Mouse (Mus musculus): ENCODE results near the gene Umodl1.
A peak's percentile ranks its signal among the peaks of the same experiment; 100 is the strongest.

Umodl1 gene

GRCm38 (mm10) chr17:30954340-30954739 is at the start of gene Umodl1:
TSS of gene Umodl1 (plus strand) at chr17:30954640.
- DNase-seq = no peak

- no peak for DNase-seq
Observed at GRCm38 (mm10) chr17:30907577-30907976, 46.9 kb upstream of the Umodl1 start.

- no peak for DNase-seq
Observed at GRCm38 (mm10) chr17:30910866-30911731, 43.3 kb upstream of the Umodl1 start.

GRCm38 (mm10) chr17:30911732-30912088 is 42.7 kb upstream of the Umodl1 start:
- DNase-seq = no peak

GRCm38 (mm10) chr17:30912536-30912935 is 41.9 kb upstream of the Umodl1 start:
- peak; percentile 5 for DNase-seq

- no peak for DNase-seq
Observed at GRCm38 (mm10) chr17:30914264-30914663, 40.2 kb upstream of the Umodl1 start.

- DNase-seq = no peak
Observed at GRCm38 (mm10) chr17:30923566-30923965, 30.9 kb upstream of the Umodl1 start.

GRCm38 (mm10) chr17:30930827-30931226 is 23.6 kb upstream of the Umodl1 start:
- no peak for DNase-seq

GRCm38 (mm10) chr17:30932836-30933235 is 21.6 kb upstream of the Umodl1 start:
- DNase-seq = no peak

- DNase-seq = no peak
Observed at GRCm38 (mm10) chr17:30935301-30935700, 19.1 kb upstream of the Umodl1 start.

GRCm38 (mm10) chr17:30938554-30938953 is 15.9 kb upstream of the Umodl1 start:
- no peak for DNase-seq

- DNase-seq = no peak
Observed at GRCm38 (mm10) chr17:30948382-30948781, 6.1 kb upstream of the Umodl1 start.

- DNase-seq = peak; percentile 20
Observed at GRCm38 (mm10) chr17:30950780-30951179, 3.7 kb upstream of the Umodl1 start.

- DNase-seq = no peak
Observed at GRCm38 (mm10) chr17:30951600-30951999, 2.8 kb upstream of the Umodl1 start.

GRCm38 (mm10) chr17:30961936-30962592 is 7.6 kb downstream of the Umodl1 start:
- no peak for DNase-seq

GRCm38 (mm10) chr17:30962880-30963279 is 8.4 kb downstream of the Umodl1 start:
- DNase-seq = no peak

- DNase-seq = no peak
Observed at GRCm38 (mm10) chr17:30969983-30970382, 15.5 kb downstream of the Umodl1 start.

GRCm38 (mm10) chr17:30971877-30972276 is 17.4 kb downstream of the Umodl1 start:
- DNase-seq = no peak

- no peak for DNase-seq
Observed at GRCm38 (mm10) chr17:30973332-30973731, 18.9 kb downstream of the Umodl1 start.

- no peak for DNase-seq
Observed at GRCm38 (mm10) chr17:30977290-30977689, 22.9 kb downstream of the Umodl1 start.

GRCm38 (mm10) chr17:30978556-30978955 is 24.1 kb downstream of the Umodl1 start:
- DNase-seq = no peak

GRCm38 (mm10) chr17:30983521-30983920 is 29.1 kb downstream of the Umodl1 start:
- DNase-seq = no peak

GRCm38 (mm10) chr17:30990254-30990653 is 35.8 kb downstream of the Umodl1 start:
- no peak for DNase-seq

- DNase-seq = no peak
Observed at GRCm38 (mm10) chr17:30996296-30996695, 41.9 kb downstream of the Umodl1 start.
